Mouse (Mus musculus) G1E (cell line): ENCODE results near the gene Ttc39a.

Source experiments
- CTCF ChIP-seq: IDR thresholded peaks from 2 replicates; pipeline ENCODE4 v1.5.1; 2012; ENCODE audit warnings: low read depth, low read length, inconsistent platforms, mixed read lengths
- GATA1 ChIP-seq: IDR thresholded peaks from 2 replicates; pipeline ENCODE4 v1.6.1; 2012; ENCODE audit warnings: borderline replicate concordance, low read length, inconsistent platforms, mixed read lengths
- GATA2 ChIP-seq: IDR thresholded peaks from 2 replicates; pipeline ENCODE4 v1.6.1; 2012; ENCODE audit warnings: low read depth, low read length, inconsistent platforms, borderline replicate concordance
- POLR2AphosphoS5 ChIP-seq: IDR thresholded peaks from 2 replicates; pipeline ENCODE4 v1.6.1; 2012; ENCODE audit warnings: low read depth, low read length, inconsistent platforms; ENCODE audit not compliant: insufficient replicate concordance
- TAL1 ChIP-seq: conservative IDR thresholded peaks from 2 replicates; pipeline ENCODE4 v1.6.1; 2012; ENCODE audit warnings: low read depth, low read length, inconsistent platforms, mixed read lengths

DNA sequence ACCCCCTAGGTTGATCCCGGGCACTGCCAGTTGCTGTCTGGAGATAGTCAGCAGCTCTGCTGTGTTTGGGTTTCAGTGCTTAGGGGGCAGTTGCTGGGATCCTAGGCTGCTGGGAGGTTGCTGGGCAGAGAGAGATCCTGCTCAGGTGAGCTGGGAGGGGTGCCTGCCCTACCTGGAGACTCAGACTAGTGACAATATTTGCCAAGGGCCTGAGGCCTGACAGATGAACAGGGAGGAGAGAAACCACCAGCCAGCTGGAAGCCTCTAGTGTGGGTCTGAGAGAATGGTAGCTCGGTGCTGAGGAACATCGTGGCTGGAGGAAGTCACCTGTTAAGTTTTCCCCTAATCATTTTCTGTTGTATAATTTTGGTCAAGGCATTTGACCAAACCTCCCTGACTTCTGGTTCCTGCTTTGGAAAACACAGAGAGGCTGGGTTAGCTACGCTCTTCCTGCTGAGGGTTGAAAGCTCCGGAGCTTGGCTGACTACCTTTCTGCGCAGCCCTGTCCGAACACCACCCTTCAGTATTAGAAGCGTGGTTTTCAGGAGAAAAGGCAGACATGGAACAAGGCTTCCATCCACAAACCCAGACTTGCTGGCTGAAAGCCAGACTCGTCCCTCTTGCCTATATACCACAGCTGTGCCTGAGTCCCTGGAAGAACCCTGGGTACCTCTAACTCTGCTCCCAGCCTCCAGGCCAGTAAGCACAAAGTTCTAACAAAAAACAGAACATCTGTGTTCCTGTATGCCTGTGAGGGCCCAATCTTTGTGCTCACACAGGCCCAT lies 1.5 kb downstream of the Ttc39a start:
- TF ChIP-seq TAL1 (no peak), CTCF (no peak), POLR2AphosphoS5 (no peak), GATA1 (no peak), GATA2 (no peak)
